Mouse (Mus musculus): ENCODE measurements around the gene Tmem210.
"Not testable (repeated sequence)": the region's sequence is repeated elsewhere in the genome, so short reads cannot be mapped to it uniquely, and the experiment has no call there.

Gene Tmem210

DNA sequence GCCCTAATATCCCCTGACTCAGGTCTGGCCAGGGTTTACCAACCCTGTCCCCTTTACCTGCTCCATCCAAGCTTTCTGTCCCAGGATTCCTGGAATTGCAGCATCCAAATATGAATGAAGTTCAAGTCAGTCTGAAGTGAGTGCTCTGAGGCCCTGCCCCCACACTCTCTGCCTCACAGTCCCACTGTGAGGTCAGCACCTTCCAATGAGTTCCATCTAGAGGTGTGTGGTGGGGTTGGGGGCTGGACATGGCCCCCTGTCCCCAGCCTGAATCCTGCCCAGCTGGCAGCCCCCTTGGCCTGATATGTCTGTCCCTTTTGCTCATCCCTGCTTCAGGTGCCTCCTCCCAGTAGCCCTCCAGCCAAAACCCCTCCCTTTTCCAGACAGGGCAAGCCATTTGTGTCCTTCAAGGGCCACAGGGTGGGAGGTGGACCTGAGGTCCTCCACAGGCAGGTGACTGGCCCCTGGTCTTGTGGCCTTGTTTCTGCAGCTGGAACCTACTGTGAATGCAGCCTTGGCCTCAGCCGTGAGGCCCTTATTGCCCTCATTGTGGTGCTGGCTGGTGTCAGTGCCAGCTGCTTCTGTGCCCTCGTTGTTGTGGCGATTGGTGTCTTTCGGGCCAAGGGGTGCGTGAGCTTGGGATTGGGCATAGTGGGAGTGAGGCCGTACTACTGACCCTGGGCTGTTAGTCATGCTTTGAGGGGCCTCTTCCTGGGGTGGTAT is at the start of gene Tmem210:
TSS of gene Tmem210 (plus strand) at position 219 of the 723 bp plus-strand sequence.
- no peak for DNase-seq (ENCODE audit: low read depth, low spot score)

DNA sequence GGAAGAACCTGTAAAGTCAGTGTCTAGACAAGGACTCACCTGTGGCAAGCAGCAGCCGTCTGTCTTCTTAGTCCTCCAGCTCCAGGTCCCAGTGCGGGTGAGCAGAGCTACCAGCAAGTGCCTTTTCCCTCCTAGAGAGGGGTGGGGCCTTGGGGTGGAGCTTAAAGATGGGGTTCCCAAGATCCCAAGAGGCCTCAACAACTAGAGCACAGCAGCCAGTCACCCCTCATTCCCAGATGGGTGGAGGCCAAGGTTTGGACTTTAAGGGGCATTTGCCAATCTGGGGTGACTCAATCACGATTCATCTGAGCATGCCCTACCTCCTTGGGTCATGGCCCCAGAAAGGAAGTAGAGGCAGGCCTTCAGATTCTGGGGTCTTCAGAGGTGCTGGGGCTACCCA is 48.2 kb upstream of the Tmem210 start:
- DNase-seq (ENCODE audit: low read depth, low spot score): no peak

DNA sequence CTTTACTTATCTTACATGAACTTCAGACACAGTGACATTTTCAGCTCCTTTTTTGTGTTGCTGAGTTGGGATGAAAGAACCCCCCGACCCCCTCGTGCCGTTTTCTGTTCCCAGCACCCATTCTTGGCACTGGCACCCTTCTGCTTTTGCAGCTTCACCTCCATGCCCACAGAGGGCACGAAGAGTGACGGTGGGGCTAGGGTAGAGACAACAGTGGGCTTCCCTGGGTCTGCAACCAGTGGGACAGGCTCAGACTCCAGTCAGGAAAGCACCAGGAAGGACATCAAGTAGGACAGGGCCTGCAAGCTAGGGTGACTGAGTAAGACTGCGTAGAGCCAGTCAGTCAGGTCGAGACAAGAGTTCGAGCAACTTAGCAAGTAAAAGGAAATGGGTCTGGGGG is 47.6 kb upstream of the Tmem210 start:
- DNase-seq (ENCODE audit: low read depth, low spot score): no peak

DNA sequence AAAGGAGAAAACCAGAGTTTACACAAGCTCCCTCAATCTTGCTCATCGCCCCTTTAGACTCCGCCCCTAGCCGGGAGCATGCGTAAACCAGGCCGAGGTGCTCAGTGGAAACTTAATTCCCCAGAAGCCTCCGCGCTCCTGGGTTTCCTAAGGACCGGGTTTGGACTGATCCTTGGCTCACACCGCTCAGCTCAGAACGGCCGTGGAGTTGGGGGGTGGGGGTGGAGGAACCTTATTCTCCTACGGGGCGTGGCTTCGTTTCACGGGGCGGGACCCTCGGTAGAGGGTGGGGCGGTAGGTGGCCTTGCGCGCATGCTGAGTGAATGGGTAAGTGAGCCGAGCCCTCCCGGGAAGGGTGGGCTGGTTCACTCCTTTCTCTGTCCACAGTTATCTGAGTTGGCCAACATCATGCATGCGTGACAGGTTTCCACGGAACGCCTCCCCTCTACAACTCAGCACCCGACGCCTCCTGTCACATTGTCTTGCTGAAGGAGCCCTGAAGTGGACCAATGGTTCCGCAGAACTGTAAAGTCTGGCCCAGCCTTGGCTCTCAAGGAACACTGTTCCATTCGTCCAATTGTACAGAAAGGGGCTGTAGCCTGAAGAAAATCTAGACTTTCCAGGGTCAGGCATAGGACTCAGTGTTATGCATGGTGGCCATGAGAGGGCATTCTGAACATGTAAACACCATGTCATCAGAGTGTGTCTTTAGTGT is 47.1 kb upstream of the Tmem210 start:
- DNase-seq (ENCODE audit: low read depth, low spot score): peak; percentile 58

DNA sequence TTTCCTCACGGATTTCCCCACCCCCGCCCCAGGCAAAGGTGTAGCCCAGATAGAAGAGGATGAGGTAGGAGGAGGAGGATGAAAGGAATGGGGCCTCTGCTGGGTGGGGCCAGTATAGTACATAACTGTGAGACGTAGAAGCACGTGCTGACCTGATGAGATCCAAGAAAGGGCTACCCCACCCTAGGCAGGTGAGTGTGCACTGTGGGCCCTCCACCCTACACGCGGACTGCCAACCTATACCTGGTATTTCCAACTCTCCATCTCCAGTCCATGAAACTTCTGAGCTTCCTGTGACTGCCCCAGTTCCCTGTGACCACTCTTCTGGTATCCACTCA is 46.5 kb upstream of the Tmem210 start:
- DNase-seq (ENCODE audit: low read depth, low spot score): no peak

DNA sequence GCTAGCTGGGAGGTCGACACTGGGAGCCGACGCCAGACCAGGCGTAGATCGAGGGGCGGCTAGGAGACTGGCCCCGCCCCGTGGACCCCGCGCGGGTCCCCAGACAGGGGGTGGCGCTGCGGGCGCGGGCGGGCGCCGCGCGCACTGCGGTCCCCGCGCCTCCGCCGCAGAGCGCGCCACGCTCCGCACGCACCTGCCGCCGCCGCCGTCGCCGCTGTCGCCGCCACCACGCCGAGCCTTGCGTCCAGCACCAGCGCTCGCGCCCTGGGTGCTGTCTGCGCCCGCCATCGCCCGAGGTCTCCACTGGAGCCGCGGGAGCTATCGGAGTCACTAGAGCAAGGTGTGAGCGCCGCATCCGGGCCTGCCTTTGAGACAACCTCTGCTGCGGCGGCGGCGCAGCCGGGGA is 45.8 kb upstream of the Tmem210 start, which contains the start of the genes Rnf208 and Cysrt1:
TSS of gene Rnf208 (plus strand) at position 155 of the 406 bp plus-strand sequence.
TSS of gene Cysrt1 (minus strand) at position 352 of the 406 bp plus-strand sequence.
- no peak for DNase-seq (ENCODE audit: low read depth, low spot score)

DNA sequence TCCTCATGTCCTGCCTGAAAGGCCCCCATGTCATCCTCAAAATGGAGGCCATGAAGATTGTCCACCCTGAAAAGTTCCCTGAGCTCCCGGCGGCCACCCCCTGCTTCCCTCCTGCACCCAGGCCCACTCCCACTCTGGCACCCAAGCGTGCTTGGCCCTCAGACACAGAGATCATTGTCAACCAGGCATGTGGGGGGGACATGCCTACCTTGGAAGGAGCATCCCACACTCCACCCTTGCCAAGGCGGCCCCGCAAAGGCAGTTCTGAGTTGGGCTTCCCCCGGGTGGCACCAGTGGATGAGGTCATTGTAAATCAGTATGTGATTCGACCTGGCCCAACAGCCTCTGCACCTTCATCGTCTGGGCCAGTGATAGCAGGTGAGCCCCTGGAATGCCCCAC is 44.6 kb upstream of the Tmem210 start:
- DNase-seq (ENCODE audit: low read depth, low spot score): no peak

DNA sequence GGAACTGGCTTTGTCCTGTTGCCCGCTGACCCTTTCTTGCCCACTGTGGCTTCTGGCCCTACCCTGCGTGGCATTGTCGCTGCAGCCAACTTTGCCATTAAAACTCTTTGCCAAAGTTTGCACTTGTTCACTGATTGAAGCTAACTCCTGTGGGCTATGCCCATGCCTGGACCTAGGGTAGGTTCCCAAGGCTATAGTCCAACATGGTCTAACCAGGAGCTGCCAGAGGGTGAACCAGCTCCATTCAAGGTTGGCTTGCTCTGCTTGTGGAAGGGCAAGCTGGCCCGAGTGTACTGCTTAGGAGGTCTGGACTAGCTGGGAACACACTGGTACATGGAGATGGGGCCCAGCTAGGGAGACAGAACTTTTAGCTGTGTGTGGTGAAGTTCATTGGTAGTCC is 43.8 kb upstream of the Tmem210 start:
- DNase-seq (ENCODE audit: low read depth, low spot score): no peak

DNA sequence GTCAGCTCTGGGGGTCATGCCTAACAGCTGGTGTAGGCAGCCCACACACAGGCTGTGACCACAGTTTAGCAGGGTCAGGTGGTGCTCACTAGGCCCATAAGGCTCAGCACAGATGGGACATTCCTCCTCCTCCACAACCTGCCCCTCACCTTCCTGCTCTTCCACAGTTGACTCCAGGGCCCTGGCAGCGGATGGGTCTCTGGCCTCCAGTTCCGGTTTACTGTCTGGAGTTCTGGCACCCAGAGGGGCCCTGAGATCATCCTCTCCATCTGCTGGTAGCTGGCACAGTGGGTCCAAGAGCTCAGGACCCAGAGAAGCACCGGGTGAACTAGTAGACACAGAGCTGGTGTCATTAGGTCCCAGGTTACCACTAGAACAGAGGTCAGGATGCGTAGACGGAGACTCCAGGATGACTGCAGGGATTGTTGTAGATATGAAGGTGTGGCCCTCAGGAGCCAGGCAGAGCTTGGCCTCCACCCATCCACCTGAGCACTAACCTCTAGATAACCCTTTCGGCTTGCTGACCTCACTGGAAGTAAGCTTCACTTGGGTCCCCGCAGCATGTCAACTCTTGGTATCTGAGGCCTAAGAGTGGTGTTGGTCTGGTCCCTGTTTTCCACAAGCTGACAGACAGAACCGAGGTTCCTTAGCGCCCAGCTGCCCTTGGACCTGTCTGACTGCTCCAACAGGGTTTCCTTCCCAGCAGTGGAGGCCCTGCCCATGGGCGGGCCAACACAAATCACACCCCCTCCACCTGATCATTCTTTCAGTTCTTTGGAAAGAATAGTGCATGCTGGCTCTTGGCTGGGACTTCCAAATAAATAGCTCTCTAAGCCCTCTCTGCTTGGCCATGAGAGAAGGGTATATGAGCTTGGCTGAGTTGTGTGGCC is 41.5 kb upstream of the Tmem210 start, which contains the start of gene AL732309.1:
TSS of gene AL732309.1 (minus strand) at position 681 of the 890 bp plus-strand sequence.
- DNase-seq (ENCODE audit: low read depth, low spot score): no peak

DNA sequence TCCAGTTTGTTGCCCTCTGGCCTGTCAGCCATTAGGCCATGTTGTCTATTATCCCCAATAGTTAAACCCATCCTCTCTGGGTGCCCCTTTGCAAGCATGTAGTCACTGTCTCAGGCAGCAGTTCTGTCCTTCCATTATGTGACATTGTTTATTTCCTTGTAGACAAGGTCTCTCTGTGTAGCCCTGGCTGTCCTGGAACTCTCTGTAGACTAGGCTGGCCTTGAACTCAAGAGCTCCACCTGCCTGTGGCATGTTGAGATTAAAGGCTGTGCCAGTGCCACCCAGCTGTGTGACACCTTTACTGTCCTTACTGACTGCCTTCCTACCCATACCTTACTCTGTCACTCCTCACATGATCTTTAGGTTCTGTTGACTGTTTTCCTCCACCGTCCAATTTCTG is 35.6 kb upstream of the Tmem210 start:
- DNase-seq (ENCODE audit: low read depth, low spot score): no peak

DNA sequence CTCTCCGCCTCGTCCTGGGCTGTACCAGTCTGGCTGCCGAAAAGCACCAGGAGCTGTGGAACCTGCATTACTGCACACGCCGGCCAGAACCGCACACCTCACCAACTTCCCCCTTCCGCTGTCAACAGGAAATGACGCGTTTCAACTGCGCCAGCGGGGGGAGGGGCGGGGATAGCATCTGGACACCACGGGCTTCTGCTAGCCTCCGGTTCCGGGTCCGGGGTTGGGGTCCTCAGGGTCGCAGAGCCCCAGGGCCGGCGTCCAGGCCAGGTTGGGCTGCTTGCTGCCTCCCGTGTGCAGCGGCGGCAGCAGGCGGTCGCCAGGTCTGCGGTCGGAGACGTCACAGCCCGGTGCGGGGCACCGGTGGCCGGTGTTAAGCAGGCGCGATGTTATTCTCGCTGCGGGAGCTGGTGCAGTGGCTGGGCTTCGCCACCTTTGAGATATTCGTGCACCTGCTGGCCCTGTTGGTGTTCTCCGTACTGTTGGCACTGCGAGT is 32.6 kb upstream of the Tmem210 start, which contains the start of gene Tmem203:
TSS of gene Tmem203 (plus strand) at position 156 of the 496 bp plus-strand sequence.
- DNase-seq (ENCODE audit: low read depth, low spot score): peak; percentile 87

DNA sequence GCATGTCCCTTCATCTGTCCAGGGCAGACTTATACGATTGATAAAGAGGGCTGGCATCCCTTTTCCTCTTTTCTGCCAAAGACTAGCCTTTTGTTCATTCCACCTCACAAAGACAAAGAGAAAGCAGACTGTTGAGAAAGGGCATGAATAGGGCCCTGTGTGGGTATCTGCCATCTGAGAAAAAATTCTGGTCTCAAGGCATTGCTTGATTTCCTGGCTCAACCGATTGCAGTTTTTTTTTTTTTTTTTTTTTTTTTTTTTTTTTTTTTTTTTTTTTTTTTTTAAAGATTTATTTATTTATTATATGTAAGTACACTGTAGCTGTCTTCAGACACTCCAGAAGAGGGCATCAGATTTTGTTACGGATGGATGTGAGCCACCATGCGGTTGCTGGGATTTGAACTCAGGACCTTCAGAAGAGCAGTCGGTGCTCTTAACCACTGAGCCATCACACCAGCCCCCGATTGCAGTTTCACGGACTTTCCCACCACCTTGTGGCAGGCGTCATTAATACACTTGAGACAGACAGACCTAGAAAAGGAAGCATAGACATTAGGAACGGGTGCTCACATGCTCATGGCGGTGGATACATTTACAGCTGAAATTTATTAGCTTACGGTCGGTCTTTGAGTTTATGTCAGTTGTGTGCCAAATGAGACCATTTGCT is 31.4 kb upstream of the Tmem210 start:
- DNase-seq (ENCODE audit: low read depth, low spot score): not testable (repeated sequence)

DNA sequence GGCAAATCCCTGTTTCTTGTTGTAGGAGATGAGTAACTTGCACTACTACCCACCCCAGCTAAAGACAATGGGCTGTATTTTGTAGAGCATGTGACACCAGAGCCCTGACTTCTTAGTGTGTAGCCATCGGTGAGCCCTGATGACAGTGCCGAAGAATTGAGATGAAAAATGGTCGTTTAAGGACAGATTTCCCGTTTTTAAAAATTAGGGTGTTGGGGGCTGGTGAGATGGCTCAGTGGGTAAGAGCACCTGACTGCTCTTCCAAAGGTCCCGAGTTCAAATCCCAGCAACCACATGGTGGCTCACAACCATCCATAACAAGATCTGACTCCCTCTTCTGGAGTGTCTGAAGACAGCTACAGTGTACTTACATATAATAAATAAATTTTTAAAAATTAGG is 30.7 kb upstream of the Tmem210 start:
- not testable (repeated sequence) for DNase-seq (ENCODE audit: low read depth, low spot score)

DNA sequence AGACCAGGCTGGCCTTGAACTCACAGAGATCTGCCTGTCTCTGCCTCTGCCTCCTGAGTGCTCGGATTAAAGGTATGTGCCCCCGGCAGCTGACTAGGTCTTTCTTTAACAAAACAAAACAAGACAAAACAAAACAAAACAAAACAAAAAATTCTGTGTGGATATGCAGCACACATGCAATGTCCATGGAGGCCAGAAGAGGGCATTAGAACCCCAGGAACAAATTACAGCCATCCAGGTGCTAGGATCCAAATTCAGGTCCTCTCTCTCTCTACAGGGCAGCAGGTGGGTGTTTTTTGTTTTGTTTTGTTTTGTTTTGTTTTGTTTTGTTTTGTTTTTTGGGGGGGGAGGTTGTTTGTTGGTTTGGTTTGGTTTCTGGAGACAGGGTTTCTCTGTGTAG is 29.1 kb upstream of the Tmem210 start:
- DNase-seq (ENCODE audit: low read depth, low spot score): no peak

DNA sequence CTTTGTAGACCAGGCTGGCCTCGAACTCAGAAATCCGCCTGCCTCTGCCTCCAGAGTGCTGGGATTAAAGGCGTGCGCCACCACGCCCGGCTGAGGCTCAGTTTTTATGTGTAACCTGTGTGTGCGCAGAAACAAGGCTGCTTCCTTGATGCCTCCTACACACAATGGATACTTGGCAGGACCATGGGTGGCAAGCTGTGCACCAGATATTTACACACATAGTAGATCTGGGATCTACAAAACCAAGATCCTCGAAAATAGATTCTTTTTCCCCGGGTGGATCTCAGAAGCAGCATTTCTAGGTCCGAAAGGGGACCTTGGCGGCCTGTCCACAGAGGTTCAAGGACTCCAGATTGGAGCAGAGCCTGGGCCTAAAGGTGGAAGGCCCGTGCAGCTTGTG is 26.1 kb upstream of the Tmem210 start:
- no peak for DNase-seq (ENCODE audit: low read depth, low spot score)

DNA sequence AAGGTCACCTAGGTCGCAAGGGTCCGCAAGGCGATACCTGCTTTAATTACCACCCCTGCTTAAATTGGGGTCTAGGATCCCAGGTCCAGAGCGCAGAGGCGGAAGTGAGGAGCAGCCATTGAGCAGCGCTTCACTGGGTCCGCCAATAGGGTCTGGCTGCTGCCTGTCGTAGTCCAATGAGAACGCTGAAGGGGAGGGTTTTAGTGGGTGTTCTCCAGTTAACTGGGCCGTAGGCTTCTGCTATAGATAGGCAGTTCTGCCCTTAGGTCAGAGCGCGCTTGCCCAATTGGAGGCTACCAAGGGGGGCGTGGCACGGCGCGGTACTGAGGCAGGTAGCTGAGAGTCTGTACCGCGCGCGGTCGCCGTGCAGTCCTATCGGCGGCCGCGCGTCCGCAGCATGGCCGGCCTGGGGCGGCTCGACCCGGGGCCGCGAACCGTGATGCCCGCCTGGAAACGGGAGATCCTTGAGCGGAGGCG is 25.6 kb upstream of the Tmem210 start, which contains the start of gene Tprn:
TSS of gene Tprn (plus strand) at position 328 of the 477 bp plus-strand sequence.
- DNase-seq (ENCODE audit: low read depth, low spot score): peak; percentile 87

DNA sequence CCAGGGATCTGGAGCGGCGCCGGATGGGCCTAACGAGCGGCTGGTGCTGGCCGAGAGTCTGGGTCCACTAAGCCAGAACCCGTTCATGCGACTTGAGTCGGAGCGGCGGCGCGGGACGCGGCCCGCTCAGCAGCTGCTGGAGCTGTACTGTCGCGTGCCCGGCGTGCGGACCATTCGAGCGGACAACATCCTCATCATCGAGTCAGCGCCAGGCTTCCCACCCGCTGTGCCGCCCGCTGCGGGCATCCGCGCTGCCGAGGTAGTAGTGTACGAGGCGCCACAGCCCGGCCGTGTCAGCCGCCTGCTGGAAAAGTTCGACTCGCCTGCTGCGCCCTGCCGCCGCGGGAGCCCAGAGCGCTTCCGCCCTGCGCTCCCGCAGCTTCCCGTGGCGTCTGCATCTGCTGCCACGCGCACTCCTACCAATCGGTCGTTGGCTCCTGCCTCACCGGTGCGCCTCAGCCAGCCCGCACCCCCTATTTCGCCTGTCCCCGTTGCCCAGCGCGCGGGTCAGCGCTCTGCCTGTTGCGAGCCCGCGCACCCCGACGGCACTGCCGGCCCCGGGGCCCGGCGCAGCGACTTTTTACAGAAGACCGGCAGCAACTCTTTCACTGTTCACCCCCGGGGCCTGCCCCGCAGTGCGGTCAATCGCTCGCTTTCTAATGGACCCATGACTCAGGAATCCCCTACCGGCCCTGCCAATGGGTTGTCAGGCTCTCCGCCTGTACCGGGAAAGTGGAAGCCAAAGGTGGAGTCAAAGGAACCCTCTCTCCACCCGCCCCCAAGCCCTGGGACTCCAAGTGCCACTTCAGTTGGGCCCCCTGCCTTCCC is 24.9 kb upstream of the Tmem210 start:
- DNase-seq (ENCODE audit: low read depth, low spot score): no peak

DNA sequence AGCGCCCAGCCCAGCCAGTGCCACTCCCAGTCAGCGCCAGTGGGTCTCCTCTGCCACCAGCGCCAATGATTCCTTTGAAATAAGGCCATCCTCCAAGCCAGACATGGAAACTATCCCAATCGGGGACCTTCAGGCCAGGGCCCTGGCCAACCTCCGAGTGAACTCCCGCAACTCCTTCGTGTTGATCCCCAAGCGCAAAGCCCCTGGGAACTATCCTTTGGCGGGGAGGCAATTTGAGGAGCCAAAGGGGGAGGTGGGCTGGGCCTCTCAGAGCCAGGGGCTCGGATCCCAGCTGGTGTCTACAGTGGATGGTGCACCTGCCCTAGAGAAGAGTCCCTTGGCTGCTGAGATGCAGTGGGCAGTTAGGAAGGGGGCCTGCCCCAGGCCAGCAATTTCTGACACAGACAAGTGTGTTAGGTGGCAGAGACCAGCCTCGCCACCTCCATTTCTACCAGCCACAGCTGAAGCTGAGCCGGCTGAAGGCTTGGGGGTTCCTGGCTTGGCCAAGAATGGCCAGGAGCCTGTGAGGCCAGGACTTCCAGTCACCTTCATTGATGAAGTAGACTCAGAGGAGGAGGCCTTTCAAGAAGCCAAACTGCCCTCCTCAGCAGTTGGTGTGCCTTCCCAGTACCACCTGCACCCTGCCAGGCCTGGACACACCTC is 24.2 kb upstream of the Tmem210 start:
- DNase-seq (ENCODE audit: low read depth, low spot score): no peak

DNA sequence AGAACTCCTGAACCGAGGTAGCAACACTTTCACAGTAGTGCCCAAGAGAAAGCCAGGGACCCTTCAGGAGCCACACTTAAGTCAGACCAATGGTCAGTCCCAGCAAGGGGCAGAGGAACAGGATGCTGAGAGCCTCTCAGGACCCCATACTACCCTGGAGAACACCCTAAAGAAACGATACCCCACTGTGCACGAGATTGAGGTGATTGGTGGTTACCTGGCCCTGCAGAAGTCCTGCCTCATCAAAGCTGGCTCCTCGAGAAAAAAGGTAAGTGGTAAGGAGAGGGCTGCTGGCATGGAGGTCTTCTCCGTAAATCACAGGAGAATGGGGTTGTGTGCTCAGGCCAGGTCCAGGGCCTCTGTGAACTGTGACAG is 23.7 kb upstream of the Tmem210 start:
- no peak for DNase-seq (ENCODE audit: low read depth, low spot score)

DNA sequence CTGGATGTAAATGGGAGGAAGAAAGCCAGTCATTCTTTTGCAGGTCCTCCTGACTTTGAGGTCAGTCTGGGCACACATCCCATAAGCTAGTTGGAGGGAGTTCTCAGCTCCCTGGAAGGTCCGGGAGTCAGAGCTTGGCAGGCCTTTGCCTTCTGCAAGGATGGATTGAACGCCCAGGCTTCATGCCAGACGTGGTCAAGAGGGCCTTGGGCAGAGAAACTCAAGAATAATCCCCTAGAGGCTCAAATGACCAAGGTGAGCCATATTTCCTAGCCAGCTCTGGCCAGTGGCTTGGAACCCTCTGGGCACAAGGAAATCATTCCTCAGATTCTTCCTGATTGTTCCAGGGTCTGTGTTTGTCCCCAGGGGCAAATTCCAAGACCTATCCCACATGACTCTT is 23.1 kb upstream of the Tmem210 start:
- no peak for DNase-seq (ENCODE audit: low read depth, low spot score)
